Mouse (Mus musculus) bone marrow macrophage, adult 2 months (primary cell): ENCODE results near the gene Zfp575.

Experiments used
- CTCF ChIP-seq: IDR thresholded peaks from 2 replicates; pipeline ENCODE4 v1.5.1; 2012; ENCODE audit warnings: low read depth, mild to moderate bottlenecking, low read length, moderate library complexity
- POLR2A ChIP-seq: IDR thresholded peaks from 2 replicates; pipeline ENCODE4 v1.6.1; 2012; ENCODE audit warnings: mild to moderate bottlenecking, low read depth, low read length, borderline replicate concordance

GRCm38 (mm10) chr7:24612308-24612910 is 25.0 kb upstream of the Zfp575 start:
- TF ChIP-seq POLR2A (no peak), CTCF (no peak)
